Mouse (Mus musculus) neural tube, embryonic 10.5 days (tissue): Measurements from ENCODE around the gene Agbl4.

Source experiments
- DNase-seq: peaks from one replicate; pipeline ENCODE4 v3.0.0-alpha.2; 2017; ENCODE audit warnings: low spot score; ENCODE audit errors: extremely low spot score

Gene Agbl4

DNA sequence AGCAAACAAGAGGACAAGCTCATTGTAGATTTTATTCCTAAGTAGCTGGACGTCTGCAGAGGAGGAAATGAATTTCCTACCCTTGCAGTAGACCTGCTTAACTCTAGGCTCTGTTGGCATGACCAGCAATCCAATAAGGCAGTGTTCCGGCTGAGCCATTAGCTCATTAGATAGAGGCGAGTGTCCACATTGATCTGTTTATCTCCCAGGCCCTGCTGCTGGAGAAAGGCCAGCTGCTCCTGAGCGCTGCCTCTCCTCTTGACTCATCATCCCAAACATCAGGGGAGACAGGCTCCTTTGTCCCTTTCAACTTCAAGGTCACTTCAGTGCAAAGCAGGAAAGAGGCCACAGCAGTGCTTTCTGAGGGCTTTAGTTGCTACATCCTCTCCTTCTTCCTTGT is 858.0 kb downstream of the Agbl4 start:
- no peak for DNase-seq

DNA sequence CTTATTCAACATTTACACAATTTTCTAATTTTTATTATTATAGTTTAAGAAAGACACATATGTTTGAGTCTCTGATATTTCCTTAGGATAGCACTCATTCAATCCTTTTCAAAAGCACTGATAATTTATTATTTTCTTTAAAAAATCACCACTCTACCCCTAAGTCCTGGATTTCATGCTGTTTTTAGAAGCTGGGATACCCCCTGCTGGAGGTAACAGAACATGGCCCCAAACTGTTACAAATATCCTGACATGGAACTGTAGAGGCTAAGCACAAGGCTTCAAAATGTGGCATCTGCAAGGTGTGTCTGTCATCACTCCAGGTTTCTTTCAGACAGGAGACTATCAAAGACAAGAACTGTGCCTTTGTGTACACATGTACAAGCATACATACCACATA is 859.5 kb downstream of the Agbl4 start:
- no peak for DNase-seq

DNA sequence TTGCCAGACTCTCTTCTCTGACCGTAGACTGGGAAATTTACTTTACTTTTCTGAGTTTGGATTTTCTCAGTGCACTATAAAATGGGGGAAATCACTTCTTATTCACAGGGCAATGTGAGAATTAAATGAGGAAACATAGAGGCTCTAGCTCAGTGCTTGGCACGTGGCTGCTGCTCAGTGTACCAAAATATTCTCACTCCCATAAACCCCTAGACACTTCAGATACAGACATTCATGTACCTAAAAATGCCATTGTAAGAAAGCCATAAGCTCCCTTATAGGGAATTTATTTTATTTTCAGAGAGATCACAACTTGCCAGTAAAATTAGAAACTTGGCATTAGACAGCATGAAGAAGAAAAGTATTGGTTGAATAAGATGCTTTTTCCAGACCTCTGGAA is 883.5 kb downstream of the Agbl4 start:
- no peak for DNase-seq

DNA sequence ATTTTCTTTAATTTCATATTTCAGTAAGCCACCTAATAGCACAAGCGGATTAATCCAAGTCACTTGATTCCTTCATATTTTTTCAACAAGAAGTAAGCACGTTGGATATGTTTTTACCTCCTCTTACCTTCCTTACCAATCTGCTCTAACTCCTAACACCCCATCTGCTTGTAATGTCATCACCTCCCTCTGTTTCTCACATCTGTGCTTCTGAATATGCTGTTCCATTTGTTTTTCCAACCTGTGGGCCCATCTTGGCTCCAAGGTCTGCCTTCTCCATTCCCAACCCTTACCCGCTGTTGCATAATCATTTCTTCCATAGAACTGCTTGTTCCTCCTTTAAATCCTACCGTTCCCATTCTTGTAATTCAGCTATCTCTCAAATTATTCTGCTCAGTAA is 884.4 kb downstream of the Agbl4 start:
- no peak for DNase-seq

DNA sequence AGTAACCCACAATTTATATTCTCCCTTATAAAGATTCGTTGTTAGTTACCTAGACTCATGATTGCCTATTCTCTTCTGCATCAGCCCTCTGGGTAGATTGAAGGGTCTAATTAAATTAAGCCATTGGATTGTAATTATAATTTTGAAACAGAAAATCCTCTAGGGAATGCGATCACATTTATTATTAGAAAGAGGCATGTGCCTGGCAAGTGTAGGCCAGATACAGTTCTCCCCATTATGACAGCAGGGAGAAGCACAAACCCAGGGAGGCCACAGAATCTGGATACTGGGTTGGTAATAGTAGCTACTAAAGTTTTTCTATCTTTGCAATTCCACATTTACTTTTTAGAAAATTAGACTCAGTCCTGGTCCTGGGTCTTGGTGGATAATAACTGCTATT is 887.2 kb downstream of the Agbl4 start:
- no peak for DNase-seq

DNA sequence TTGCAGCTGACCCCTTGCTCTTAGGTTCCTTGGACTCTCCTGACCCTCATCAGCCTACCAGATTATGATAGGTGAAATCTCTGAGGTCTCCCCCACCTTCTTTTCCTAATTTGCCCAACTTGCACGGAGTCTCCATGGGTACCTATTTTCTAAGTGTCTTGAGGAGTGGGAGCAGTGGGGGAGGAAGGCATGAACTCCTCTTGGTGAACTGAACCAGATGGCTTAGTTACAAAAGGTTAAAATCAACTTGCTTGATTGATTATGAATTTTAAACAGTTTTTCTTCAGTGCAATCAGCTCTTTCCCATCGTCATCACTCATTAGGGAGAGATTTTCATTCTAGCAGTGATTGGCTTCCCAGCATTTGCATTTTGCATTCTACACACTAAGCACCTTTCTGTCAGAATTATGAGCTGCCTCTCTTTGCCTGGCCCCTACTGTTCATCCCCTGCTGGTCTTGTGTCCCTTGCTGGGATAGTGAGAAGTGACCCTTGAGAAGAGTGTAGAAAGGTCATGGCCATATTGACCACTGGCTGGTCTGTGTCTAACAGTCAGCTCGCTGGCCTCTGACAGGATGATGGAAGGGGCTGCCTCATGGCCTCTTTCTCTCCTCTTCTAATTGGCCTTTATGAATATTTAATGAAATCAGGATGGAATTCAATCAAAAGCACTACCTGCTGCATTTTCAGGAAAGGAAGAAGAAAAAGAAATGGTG is 897.2 kb downstream of the Agbl4 start:
- DNase-seq: no peak

DNA sequence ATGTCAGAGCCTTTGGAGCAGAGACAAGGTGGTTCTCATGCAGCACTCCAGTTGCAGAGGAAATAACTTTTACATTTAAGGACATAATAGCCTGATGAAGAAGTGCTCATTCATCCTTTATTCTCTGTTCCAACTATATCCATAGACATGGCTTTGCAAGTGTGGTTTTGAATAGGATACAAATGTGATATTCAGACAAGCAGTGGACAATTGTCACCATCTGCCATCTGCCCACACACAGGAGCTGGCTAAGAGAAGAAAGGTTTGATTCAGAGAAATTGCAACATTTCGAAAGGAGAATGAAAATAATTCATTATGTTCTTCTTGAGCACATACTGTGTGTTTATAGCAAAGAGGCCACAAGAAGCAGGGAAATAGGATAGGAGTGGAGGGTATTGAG is 909.1 kb downstream of the Agbl4 start:
- no peak for DNase-seq

DNA sequence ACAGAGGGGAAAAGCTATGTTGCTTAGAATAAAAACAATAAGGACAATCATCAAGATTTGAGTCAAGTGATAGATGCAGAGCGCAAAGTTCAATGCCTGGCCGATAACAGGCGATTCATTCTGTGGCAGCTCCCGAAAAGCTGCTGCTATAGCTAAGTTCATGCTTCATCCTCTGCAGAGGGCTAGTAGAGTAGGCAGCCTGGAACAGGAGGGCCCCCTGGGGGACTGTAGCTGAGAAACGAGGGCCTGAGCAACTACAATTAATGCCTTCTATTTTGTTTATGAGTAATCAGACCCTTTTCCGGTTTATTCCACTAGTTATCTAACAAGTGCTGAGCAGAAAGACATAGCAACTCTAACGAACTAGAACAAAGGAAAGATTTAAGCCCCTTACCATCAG is 909.7 kb downstream of the Agbl4 start:
- no peak for DNase-seq

DNA sequence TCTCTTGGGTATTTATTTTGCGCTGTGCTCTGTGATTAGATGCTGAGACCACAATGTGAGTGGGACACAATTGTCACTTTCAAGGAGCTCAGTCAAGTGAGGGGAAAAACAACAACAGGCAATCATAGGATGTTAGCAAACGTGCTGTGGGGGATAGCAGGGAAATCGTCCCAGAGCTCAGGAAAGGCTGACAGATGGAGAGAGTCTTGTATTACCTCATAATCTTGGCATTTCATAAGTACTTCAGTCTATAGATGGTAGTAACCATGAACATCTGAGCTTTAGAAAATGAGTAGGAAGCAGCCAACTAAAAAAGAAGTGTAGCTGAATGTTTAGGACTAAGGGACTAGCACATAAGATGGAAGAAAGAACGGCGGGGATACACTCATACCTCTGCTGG is 910.2 kb downstream of the Agbl4 start:
- DNase-seq: no peak

DNA sequence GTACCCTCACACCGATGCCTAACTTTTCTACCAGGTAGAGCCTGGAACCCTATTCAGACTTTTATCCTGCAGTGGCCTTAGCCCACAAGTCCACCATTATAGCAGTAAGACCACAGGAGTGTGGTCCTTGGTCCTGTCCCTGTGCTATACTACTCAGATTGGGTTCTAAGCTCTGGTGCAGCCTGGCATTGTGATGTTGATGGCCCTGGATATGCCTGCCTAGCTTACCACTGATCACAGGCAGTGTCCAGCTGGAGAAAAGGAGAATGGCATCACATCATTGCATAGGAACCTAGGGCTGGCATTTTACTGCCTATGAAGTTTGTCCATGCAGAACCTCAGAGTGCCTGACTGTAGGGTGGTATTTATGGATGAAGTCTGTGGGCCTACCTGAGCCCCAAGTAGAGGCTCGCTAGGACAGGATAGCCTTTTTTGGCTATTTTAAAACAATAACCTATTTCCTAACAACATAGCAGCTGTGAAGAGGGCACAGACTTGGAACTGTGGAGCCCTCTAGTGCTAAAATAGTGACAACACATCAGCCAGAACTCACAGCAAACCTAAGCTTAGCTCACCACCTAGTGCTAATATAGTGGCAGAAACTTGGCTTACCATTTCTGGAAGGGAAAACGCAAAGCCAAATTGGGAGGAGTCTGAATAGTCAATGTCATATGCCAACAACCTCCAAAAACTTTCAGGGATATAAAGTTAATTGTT is 911.3 kb downstream of the Agbl4 start:
- DNase-seq: no peak

DNA sequence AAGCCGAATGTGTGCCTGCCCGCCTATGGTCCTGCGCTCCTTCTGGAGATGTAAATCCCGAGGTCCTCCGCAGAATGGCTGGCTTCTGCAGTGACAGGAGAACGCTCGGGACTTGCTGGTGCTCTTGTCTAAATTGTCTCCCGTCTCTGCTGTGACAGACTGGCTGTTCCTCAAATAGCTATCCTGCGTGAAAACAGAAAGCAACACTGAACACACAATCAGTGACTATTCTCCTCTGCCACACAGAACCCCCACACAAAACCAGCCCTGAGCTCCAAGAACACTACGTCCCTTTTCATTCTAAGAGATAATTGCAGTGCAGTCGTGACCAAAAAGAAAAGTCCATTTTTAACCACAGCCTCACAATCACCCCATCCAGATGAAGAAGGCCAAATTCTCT is 929.6 kb downstream of the Agbl4 start:
- no peak for DNase-seq

DNA sequence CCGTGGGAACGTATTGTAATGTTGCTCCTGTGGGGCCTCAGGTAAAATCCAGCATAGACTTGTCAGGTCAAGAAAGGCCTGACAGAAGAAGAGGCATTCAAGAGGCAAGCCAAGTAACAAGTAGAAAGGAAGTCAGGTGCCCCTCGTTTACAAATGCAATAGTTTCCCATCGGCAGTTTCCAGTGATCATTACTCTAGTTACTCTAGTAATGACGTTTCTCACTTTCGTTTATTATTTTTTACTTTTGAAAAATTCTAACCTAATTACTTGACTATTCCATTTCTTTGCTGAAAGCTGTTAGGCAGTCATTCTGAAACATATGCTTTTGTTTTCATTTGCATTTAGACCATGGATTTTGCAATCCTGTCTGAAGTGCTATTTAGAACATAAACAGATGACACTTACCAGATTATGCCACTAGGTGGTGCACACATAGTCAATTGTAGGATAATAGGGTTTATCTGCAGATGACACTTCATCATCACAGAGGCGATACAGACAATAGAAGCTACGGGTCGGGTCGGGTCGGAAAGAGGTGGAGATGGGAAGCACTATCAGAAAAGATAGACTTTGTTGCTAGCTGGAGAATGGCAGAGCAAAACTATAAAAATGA is 930.4 kb downstream of the Agbl4 start:
- DNase-seq: no peak

DNA sequence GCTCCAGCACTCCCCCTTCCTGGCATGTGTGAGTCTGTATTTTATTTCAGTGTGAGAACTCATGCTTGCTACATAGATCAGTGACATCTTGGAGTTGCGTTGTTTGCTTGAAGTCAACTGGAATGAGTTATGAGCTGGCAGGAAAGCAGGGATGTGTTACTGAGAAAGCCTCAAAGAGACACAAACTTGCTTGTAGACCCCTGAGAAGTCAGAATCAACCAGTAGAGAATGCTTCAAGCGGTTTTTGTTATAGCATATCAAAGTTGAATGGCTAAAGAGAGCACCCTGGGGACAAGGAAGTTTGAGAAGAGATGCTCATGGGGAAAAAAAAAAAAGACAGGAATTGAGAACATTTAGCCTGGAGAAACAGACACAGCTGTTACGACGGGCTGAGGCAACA is 932.0 kb downstream of the Agbl4 start:
- DNase-seq: no peak

DNA sequence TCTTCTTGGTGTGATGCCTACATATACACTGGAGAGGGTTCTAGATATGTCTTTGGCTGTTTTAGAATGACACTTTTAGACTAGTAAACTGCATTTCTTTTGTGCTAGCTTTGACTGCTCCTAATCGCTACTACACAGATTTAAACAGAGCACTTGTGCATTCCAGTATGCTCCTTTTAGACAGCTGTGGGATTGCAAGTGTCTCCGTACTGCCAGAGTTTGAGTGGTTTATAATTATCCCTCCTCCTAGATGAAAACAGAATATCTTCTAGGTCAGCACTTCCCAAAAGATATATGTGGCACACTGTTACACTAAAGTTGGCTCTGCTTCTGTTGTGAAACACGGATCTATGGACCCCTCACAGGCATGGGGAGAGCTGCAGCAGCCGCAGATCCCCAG is 935.4 kb downstream of the Agbl4 start:
- DNase-seq: no peak

DNA sequence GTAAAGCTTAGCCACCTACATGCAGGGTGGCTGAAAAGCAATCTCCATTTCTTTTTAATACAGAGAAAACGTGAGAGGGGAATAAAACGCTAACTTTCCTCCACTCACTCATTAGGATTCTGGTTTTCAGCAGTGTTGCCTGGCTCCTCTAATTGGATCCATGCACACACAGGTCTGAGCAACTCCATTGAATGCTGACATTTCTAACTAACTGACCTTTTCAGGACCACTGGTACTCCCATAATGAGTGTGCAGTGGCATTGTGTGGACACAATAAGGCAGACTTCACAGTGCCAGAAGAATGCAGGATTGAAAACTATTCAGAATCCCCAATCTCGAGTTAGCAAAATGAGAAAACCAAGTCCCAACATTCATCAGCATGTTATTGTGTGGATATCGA is 952.5 kb downstream of the Agbl4 start:
- DNase-seq: no peak

DNA sequence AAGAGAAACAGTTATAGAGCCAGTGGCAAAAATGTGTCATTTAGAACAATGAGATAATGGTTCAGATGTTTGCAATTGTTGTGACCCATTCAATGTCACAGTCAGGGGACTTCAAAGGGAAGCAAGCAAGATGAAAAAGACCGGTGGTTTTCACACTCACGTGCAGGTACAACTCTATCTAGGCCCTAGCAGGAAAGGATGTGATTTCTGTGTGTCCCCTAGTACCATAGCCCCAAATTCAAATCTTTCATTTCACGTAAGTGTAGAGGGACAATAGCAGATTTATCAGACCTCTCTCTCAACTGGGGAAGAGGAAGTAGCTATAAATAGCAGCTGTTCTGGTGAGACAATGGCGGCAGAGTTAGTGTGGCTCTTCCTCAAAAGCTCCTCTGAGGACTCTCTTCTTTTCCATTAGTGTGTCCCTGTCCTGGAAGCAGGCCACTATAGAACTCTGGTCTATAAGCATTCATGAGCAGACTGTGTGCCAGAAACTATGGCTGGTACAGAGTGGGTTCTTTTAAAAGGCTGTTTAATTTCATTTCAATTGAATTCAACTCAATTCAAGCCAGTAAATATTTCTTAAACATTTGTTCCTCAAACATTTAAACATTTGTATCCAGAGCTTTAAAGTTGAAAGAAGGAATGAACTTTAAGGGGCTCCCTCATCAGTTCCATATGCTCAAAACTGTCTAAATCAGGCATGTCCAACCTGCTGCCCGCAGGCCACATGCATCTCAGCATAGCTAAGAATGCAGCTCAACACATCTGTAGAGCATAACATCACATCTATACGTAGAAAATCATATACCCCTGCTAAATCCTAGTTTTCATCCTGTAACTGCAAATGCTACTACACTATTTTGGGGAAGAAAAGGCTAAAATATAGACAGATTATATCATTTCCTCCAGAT is 953.4 kb downstream of the Agbl4 start:
- no peak for DNase-seq

DNA sequence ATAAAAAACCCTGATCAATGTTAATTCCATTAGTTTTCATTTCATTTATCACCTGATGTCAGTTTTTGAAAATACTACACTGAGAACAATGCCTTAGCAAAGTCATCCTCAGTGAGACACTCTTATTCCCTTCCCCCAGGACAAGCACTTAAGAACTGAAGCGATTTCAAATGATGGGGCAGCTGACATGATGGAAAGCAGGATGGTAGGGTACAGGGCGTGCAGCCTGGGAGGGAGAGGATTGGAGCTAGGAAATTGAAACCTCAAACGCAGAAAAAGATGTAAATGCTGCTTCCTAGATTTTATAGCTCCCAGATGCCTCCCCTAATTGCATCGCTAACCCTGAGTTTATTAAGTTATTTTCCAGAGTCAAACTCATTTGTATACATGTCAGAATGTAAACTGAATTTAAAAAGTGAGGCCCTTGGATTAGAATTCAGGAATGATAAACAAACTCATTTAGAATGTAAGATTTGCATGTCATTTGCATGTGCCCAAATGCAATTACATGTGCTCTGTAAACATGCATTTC is 959.2 kb downstream of the Agbl4 start:
- no peak for DNase-seq

DNA sequence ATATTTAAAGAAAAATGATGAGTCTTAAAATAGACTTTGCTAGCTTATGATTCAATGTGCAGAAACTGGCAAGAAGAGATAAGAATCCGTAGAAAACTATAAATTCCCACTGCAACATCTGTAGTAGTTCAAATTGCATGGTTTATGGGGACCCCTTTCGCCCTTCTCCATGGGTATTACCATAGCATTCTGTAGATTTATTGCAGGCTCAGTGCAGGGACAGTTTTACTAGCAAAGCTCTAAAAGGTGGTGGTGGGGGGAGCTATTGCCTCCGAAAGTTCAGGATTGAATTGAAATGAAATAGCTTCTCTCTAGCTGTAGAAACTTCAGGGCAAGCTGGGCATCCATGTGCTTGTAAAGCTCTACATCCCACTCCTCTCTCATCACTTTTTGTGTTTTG is 959.7 kb downstream of the Agbl4 start:
- DNase-seq: no peak

DNA sequence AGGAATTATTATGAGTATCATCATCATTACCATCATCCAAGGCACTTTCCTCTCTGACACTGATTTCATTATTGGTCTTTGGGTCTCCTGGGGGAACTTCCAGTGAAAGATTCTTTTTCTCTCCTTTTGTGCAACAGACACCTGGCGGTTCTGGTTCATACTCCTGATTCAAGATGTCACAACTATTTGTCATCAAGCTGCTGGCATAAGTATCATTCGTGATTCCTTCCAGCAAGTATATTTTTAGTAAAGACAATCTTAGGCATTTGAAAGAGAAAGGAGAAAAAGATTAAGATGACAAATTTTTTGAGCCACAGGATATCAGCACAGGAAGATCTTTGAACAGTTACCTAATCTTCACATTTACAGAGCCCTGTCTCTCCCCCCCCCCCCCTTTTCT is 966.7 kb downstream of the Agbl4 start:
- no peak for DNase-seq

DNA sequence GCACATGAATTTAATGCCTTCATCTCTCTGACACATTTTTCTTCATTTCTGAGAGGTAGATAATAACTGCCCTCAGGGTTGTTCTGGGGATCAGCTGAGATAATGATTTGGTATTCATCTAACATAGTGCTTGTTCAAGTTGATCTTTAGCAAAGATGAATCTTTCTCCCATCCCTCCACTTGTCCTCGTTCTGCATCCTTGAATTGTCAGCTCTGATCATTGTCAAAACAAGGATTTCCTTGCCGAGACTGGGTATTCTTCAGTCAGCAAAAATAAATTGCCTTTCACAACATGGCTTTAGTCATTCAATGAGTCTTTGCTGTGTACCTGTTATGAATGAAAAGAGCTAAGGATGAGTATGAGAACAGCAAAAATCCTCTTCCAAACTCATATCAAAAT is 970.3 kb downstream of the Agbl4 start:
- no peak for DNase-seq

DNA sequence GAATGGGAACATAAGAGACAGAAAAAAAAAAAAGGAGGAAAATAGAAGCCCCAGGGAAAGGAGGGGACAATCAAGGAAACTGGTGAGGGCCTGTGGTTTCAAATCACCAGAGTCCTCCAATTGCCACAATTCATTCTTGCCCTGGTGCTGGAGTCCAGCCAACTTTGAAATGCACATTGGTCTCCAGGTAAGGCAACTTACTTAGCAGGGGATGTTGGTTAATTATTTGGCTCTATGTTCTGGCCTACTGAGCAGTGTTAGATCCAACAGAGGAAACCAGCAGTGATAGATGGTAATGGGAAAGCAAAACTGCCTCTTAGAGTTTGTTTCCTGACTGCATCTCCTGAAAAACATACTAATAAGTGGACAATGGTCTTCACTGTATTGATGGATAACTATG is 979.7 kb downstream of the Agbl4 start:
- DNase-seq: no peak

DNA sequence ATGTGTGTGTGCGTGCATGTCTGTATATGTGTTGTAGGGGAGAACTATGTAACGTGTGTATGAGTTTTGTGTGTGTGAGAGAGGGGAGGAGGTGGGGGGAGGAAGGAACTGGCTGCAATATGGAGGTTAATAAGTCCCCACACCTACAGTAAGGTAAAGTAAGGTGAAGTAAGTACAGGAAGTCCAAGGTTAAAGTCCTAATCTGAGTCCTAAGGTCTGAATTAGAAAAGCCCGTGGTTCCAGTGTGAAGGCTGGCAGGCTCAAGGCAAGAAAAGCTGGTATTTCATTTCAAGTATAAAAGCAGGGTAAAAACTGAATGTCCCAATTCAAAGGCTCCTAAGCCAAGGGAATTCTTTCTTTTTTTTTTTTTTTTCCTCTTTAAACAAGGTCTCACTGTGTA is 980.6 kb downstream of the Agbl4 start:
- DNase-seq: no peak
